Mouse (Mus musculus): ENCODE results near the gene Ttc21a. TPM values are rescaled to one million over a fixed set of nuclear protein-coding genes. Genes with fewer than 3 reads are reported as not detected.
A peak's percentile ranks its signal among the peaks of the same experiment; 100 is the strongest.

Ttc21a gene
- polyA plus RNA-seq, 1 experiment from 2014 or later, result 0.42 TPM

DNA sequence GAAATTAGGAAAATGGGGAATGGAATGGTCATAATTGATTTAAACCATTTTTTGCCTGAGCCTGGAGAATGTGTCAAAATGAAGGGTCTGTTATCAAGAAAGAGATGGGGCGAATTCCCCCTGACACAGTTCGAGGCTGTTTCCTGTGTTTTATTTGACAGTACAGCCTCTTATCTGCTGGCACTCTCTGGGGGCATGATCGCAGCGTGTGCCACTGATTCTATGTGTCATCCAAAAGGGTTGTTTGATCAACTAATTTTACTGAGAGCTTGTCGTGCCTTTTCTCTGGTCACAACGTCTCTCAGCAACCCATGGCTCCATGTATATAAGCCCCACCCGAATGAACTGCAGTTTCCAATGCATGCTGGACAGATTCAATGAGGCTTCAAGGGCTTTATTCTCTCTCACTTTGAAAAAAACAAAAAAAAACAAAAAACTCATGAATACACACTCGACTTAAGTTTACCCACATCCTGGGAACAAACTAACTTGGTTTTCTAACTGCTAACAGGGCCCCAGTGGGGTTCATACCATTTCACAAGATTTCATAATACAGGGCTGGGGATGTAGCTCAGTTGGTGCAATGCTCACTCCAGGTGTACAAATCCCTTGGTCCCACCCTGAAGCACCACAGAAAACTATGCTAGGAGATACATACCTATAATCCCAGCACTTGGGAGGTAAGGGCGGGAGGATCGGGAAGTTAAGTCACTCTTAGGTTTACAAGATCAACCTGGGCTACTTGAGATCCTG lies 55.9 kb downstream of the Ttc21a start:
- no peaks in the 10 kb centered on the region for H3K36me3 ChIP-seq (replicated peaks)
- 86% methylated on average over 10 of the region's 10 CpGs for WGBS
- no peak overlapping the region for H3K4me3 ChIP-seq
- 0 out of 2 replicates have a peak, but pooled peaks cover 8% of the 10 kb centered on the region for H3K27me3 ChIP-seq (ENCODE audit: poor library complexity, severe bottlenecking)
- DNase-seq (ENCODE audit: extremely low spot score, low spot score), result no peak
- no peak overlapping the region for H3K27ac ChIP-seq
- H3K9me3 ChIP-seq, result no peaks in the 10 kb centered on the region
- peaks cover 8% of the 10 kb centered on the region for H3K4me1 ChIP-seq

DNA sequence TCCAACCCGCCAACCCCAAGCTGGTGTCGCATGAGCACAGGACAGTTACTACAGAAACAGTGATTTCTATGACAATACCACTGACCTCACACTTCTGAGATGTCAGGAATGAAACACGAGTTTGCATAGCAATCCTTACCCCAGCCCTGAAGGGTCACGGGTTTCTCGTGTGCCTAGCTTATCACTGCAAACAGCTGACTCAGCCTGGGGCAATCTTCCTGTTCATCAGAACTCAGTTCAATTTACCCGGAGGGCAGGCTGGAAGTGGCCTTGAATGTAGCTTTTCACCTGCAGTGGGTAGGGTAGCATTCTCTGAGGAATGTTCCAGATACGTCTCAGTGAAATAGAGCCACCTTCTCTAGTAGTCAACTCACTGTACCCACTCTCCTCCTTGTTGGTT lies 56.8 kb downstream of the Ttc21a start:
- no peaks in the 10 kb centered on the region for H3K9me3 ChIP-seq
- peaks cover 8% of the 10 kb centered on the region for H3K4me1 ChIP-seq
- DNase-seq (ENCODE audit: extremely low spot score, low spot score), result no peak
- H3K4me3 ChIP-seq, result no peak overlapping the region
- 0 out of 2 replicates have a peak, but pooled peaks cover 10% of the 10 kb centered on the region for H3K27me3 ChIP-seq (ENCODE audit: poor library complexity, severe bottlenecking)
- H3K36me3 ChIP-seq (replicated peaks), result no peaks in the 10 kb centered on the region
- 76% methylated on average over 7 of the region's 7 CpGs for WGBS
- H3K27ac ChIP-seq, result no peak overlapping the region

DNA sequence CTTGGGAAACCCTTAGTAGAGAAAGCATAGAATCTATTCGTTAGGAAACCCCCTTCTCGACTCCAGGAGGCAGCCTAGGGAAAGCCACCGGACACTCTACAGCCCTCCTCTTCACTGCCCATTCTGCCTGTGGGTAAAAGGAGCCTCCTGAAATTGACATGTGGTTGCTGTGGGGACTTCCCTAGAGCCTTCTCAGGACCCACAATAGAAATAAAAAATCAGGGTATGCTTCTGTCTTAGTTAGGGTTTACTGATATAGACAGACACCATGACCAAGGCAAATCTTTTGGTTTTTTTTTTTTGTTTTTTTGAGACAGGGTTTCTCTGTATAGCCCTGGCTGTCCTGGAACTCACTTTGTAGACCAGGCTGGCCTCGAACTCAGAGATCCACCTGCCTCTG lies 58.7 kb downstream of the Ttc21a start:
- WGBS, result 90% methylated on average over 4 of the region's 4 CpGs
- Histone ChIP-seq H3K27me3 (ENCODE audit: poor library complexity, severe bottlenecking) (0 out of 2 replicates have a peak, but pooled peaks cover 12% of the 10 kb centered on the region), H3K36me3 (replicated peaks) (no peaks in the 10 kb centered on the region), H3K4me3 (no peak overlapping the region), H3K27ac (no peak overlapping the region), H3K9me3 (no peaks in the 10 kb centered on the region), H3K4me1 (peaks cover 8% of the 10 kb centered on the region)
- DNase-seq (ENCODE audit: extremely low spot score, low spot score), result no peak

DNA sequence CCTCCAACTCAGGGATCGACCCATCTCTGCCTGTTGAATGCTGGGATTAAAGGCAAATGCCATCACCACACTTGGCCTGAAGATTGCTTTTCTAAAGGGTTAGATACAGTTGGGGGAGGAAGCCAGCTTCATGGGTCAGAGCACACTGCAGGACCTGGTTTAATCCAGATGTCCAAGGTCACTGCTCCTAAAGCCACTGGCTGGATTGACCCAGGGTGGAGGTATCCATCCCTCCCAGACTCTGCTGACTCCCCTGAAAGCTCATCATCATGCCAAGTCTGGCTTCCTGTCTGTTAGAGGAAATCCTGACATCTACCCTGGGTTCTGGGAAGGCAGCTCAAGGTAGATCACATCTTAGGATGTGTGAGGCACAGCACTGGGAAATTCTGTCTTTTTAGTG lies 61.4 kb downstream of the Ttc21a start:
- Histone ChIP-seq H3K4me3 (no peak overlapping the region), H3K9me3 (no peaks in the 10 kb centered on the region), H3K27ac (no peak overlapping the region), H3K27me3 (ENCODE audit: poor library complexity, severe bottlenecking) (peaks cover 10% of the 10 kb centered on the region; the same call in 1 of the 2 replicates), H3K36me3 (replicated peaks) (no peaks in the 10 kb centered on the region), H3K4me1 (peaks cover 14% of the 10 kb centered on the region)
- WGBS, result 72% methylated on average over 1 of the region's 1 CpGs
- DNase-seq (ENCODE audit: extremely low spot score, low spot score), result no peak

DNA sequence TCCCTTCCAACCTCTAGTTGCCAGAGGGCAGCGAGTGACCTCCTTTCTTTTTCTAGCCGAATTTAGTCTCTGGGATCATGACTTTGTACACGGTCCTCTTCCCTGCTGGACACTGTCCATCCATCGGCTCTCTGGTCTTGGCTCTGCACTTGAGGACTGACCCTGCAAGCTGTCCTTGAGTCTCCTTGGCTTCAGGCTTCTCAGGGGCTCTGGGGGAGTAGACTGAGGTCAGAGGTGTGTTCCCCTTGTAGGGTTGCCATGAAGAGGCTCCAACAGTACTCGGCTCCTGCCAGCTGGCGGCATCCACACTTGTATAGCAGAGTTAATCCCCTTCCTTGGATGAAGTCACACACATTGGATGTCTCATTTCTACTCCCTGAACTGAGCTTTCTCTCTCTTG lies 62.2 kb downstream of the Ttc21a start:
- no peaks in the 10 kb centered on the region for H3K36me3 ChIP-seq (replicated peaks)
- no peak for DNase-seq (ENCODE audit: extremely low spot score, low spot score)
- no peaks in the 10 kb centered on the region for H3K9me3 ChIP-seq
- no peak overlapping the region for H3K4me3 ChIP-seq
- no peak overlapping the region for H3K27ac ChIP-seq
- WGBS, result 88% methylated on average over 6 of the region's 6 CpGs
- H3K27me3 ChIP-seq (ENCODE audit: poor library complexity, severe bottlenecking), result peaks cover 10% of the 10 kb centered on the region; the same call in 1 of the 2 replicates
- H3K4me1 ChIP-seq, result peaks cover 21% of the 10 kb centered on the region

DNA sequence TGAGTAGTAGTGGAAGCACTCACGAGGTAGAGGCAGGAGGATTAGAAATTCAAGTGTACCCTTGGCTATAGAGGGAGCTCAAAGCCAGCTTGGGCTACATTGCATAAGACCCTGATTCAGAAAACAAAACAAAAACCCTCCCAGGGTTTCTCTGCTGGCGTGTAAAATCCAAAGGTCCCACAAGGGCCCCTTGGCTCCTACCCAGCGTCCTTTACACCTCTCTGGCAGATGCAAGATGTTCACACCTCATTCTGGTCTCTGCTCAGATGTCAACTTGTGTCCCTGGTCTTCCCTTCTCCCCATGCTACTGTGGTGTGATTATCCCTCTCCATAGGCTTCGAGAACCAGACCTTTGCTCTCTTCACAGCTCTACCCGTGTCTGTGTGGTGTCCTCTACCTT lies 63.4 kb downstream of the Ttc21a start:
- Histone ChIP-seq H3K9me3 (no peaks in the 10 kb centered on the region), H3K4me1 (peaks cover 21% of the 10 kb centered on the region), H3K27ac (no peak overlapping the region), H3K4me3 (no peak overlapping the region), H3K36me3 (replicated peaks) (no peaks in the 10 kb centered on the region), H3K27me3 (ENCODE audit: poor library complexity, severe bottlenecking) (peaks cover 10% of the 10 kb centered on the region; the same call in 1 of the 2 replicates)
- no peak for DNase-seq (ENCODE audit: extremely low spot score, low spot score)
- 82% methylated on average over 5 of the region's 5 CpGs for whole genome bisulfite sequencing

DNA sequence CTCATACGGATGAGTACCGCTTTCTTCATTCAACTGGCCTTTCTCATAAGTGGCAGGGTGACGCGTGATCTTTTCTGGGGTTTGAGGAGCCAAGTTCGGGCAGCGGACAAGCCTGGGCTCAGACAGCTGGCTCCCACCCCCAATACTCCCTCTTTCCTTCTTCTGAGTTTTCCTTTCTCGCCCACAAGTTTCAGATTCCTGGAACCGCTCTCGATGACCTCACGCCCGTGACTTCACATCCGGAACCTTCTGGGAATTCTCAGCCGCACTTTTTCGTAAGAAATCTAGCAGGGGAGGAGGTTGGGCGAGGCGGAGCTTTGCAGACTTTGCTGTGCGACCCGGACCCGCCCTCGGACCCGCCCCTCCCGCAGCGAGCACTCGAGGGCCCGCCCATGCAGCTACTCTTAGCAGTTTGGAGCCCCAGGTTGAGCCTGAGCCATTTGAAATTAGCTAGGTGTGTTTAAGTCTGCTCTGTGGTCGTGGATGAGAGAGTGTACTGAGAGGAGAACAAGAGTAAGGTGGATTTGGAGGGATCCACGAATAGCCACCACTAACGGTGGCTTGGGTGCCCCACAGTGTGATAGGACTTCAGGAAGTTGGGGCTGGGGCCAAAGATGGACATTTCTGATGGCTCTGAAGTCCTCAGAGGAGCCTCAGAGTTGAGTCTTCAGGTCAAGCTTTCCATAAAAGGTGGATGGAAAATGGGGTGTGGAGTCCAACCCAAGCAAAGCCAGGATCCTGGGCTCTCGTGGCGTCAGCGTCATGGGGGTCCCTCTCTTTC lies 64.7 kb downstream of the Ttc21a start:
- 12% methylated on average over 31 of the region's 31 CpGs for WGBS
- H3K4me1 ChIP-seq, result peaks cover 21% of the 10 kb centered on the region
- no peaks in the 10 kb centered on the region for H3K36me3 ChIP-seq (replicated peaks)
- DNase-seq (ENCODE audit: extremely low spot score, low spot score), result peak; percentile 87
- peak overlapping the region; percentile 57 for H3K4me3 ChIP-seq
- H3K27ac ChIP-seq, result peak overlapping the region; percentile 87
- H3K27me3 ChIP-seq (ENCODE audit: poor library complexity, severe bottlenecking), result peaks cover 10% of the 10 kb centered on the region; the same call in 1 of the 2 replicates
- no peaks in the 10 kb centered on the region for H3K9me3 ChIP-seq

DNA sequence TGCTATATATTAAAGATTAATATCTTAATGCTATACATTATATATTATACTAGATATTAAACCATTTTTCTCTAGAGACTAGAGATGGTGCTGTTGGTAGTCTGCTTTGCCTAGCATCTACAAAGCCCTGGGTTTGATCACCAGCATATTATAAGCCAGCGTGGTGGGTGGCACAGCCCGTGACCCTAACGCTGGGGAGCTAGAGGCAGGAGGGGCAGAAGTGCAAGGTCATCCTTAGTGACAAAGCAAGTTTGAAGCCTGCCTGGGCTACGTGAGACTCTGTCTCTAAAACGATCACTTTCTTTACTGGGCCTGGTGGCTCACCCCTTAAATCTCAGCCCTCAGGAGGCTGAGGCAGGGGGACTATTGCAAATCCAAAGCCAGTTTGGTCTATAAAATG lies 65.5 kb downstream of the Ttc21a start:
- Histone ChIP-seq H3K4me1 (peaks cover 21% of the 10 kb centered on the region), H3K4me3 (no peak overlapping the region), H3K27ac (no peak overlapping the region), H3K9me3 (peaks cover 4% of the 10 kb centered on the region; the same call in 1 of the 2 replicates), H3K36me3 (replicated peaks) (no peaks in the 10 kb centered on the region), H3K27me3 (ENCODE audit: poor library complexity, severe bottlenecking) (peaks cover 10% of the 10 kb centered on the region; the same call in 1 of the 2 replicates)
- 86% methylated on average over 5 of the region's 5 CpGs for WGBS
- no peak for DNase-seq (ENCODE audit: extremely low spot score, low spot score)

DNA sequence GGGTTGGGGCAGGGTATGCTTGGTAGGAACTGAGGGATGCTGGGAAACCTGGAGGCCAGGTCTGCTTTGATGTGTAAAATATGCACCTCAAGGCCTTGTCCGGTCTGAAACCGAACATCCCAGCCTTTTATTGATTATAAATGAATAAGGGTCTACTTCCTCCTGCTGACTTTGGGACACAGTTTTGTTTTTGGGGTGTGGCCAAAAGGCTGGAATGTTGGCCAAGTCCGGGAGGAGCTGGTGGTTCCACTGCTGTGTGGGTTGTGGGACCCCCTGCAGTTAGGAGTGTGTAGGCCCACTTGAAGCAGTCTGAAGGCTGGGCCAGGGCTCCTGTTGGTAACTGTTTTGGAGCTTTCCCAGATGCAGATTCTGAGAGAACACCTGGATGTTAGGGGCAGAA lies 68.5 kb downstream of the Ttc21a start:
- no peak for DNase-seq (ENCODE audit: extremely low spot score, low spot score)
- Histone ChIP-seq H3K9me3 (peaks cover 8% of the 10 kb centered on the region; the same call in 1 of the 2 replicates), H3K36me3 (replicated peaks) (no peaks in the 10 kb centered on the region), H3K4me3 (no peak overlapping the region), H3K27ac (no peak overlapping the region), H3K4me1 (peaks cover 27% of the 10 kb centered on the region), H3K27me3 (ENCODE audit: poor library complexity, severe bottlenecking) (peaks cover 20% of the 10 kb centered on the region)
- 77% methylated on average over 3 of the region's 3 CpGs for WGBS

DNA sequence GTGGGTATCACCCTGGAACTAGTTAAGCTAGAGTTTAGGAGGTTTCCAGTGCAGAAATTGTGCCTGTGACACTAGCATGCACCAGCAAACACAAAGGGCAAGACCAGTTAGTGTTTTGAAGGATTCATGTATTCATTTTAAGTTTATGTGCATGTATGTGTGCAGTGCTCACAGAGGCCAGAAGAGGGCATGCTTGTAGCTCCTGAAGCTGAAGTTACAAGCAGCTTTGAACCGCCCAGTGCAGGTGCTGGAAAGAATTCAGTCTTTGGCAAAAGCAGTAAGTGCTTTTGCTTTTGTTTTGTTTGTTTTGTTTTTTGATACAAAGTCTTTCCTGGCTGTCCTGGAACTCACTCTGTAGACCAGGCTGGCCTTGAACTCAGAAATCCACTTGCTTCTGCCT lies 70.4 kb downstream of the Ttc21a start:
- Histone ChIP-seq H3K36me3 (replicated peaks) (no peaks in the 10 kb centered on the region), H3K27me3 (ENCODE audit: poor library complexity, severe bottlenecking) (peaks cover 27% of the 10 kb centered on the region), H3K9me3 (peaks cover 8% of the 10 kb centered on the region; the same call in 1 of the 2 replicates), H3K4me1 (peaks cover 23% of the 10 kb centered on the region), H3K4me3 (no peak overlapping the region), H3K27ac (no peak overlapping the region)
- 98% methylated on average over 1 of the region's 1 CpGs for WGBS
- DNase-seq (ENCODE audit: extremely low spot score, low spot score), result no peak

DNA sequence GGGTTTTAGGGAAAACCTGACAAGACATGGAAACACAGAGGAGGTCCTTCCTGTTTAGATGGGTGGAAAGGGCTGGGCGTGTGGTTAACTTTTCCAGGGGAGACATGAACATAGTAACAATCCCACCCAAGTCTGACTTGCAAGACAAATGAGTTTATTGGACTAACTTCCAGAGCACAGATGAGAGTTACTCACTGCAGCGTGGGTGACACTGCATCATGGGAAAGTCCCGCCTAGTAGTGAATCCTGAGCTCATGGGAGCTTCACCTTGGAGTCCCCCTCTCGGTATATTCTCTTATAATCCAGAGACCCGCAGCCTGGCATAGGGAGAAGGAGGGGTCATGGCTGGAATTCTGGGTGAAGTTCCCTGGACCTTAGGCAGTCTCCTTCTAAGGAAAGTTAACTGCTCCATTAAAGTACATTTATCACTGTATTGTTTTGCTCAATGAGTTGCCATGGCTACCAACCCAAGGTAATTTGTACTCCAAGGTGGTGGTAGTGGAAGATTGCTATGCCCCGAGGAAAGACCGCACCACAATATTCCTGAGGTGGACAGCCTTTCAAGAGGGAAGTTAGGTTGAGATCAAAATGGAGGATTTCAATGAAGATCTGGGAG lies 71.9 kb downstream of the Ttc21a start:
- Histone ChIP-seq H3K36me3 (replicated peaks) (no peaks in the 10 kb centered on the region), H3K4me1 (peaks cover 30% of the 10 kb centered on the region), H3K4me3 (no peak overlapping the region), H3K27me3 (ENCODE audit: poor library complexity, severe bottlenecking) (peaks cover 28% of the 10 kb centered on the region), H3K27ac (no peak overlapping the region), H3K9me3 (peaks cover 8% of the 10 kb centered on the region; the same call in 1 of the 2 replicates)
- DNase-seq (ENCODE audit: extremely low spot score, low spot score), result no peak
- WGBS, result 83% methylated on average over 7 of the region's 7 CpGs

DNA sequence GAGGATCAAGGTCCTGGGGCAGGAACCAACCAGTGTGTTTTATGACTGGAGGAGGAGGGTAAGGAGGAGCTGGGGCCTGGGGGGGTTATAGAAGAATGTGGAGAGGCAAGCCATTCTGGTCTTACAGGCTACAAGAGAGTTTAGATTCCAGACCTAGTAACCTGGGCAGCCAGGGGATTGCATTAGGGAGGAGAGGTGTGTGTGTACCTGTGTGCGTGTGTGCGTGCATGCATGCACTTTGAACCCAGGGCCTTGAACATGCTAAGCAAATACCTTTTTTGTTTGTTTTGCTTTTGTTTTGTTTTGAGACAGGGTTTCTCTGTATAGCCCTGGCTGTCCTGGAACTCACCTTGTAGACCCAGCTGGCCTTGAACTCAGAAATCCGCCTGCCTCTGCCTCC lies 72.5 kb downstream of the Ttc21a start:
- Histone ChIP-seq H3K4me3 (no peak overlapping the region), H3K27ac (no peak overlapping the region), H3K36me3 (replicated peaks) (no peaks in the 10 kb centered on the region), H3K27me3 (ENCODE audit: poor library complexity, severe bottlenecking) (peaks cover 28% of the 10 kb centered on the region), H3K9me3 (peaks cover 8% of the 10 kb centered on the region; the same call in 1 of the 2 replicates), H3K4me1 (peaks cover 27% of the 10 kb centered on the region)
- WGBS, result 96% methylated on average over 3 of the region's 3 CpGs
- no peak for DNase-seq (ENCODE audit: extremely low spot score, low spot score)
